Mouse (Mus musculus) ES-E14 (cell line): Measurements from ENCODE around the gene Tcerg1l.

Experiments
- CHD2 ChIP-seq: IDR thresholded peaks from 2 replicates; pipeline ENCODE4 v1.6.1; 2014; ENCODE audit warnings: mild to moderate bottlenecking, low read depth, low read length, inconsistent platforms
- MAFK ChIP-seq: IDR thresholded peaks from 2 replicates; pipeline ENCODE4 v1.6.1; 2014; ENCODE audit warnings: mild to moderate bottlenecking, low read depth, low read length, inconsistent platforms; ENCODE audit not compliant: insufficient read depth
- ZC3H11A ChIP-seq: IDR thresholded peaks from 2 replicates; pipeline ENCODE4 v1.6.1; 2012; ENCODE audit warnings: low read depth, mild to moderate bottlenecking, inconsistent platforms, low read length, borderline replicate concordance
- ZNF384 ChIP-seq: IDR thresholded peaks from 2 replicates; pipeline ENCODE4 v1.6.1; 2012; ENCODE audit warnings: low read depth, low read length, inconsistent platforms

- no peak for TF ChIP-seq CHD2
- no peak for TF ChIP-seq ZC3H11A
- no peak for TF ChIP-seq MAFK
- no peak for TF ChIP-seq ZNF384
These were observed 201.4 kb downstream of the Tcerg1l start for GRCm38 (mm10) chr7:138196139-138196538.
